Mouse (Mus musculus) cerebellum, adult 18-20 months (tissue): Measurements from ENCODE around the gene Sfta2.

Experiments
- DNase-seq, 2 experiments: peaks; one replicate each; pipeline ENCODE4 v3.0.0; 2021

Gene Sfta2

GRCm38 (mm10) chr17:35601249-35601648, at the start of gene Sfta2:
TSS of gene Sfta2 (plus strand) at chr17:35601549.
- DNase-seq, result no peak

DNA sequence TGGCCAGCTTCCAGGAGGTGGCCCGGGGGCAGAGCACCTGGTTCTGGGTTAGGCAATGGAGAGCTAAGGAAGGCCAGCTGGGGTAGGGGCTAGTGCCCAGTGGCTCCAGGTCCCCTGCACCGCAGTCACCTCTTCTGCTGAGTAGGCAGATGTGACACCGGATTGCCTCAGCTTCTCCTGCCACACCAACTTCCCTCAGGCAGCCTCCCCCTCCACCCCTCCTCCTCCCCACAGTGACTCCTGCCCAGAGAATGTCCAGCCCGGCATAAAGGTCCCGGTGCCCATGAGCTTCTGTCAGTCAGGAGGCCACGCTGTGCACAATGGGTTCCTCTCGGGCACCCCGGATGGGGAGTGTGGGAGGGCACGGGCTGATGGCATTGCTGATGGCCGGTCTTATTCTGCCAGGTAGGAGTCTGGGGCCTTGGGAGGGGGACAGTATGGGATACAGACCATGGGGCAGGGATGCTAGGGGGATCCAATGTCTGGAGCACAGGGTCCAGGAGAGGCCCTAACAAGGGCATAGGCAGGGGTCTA, 49.4 kb upstream of the Sfta2 start, which contains the start of gene Cdsn:
TSS of gene Cdsn (plus strand) at position 248 of the 534 bp plus-strand sequence.
- DNase-seq, result no peak

DNA sequence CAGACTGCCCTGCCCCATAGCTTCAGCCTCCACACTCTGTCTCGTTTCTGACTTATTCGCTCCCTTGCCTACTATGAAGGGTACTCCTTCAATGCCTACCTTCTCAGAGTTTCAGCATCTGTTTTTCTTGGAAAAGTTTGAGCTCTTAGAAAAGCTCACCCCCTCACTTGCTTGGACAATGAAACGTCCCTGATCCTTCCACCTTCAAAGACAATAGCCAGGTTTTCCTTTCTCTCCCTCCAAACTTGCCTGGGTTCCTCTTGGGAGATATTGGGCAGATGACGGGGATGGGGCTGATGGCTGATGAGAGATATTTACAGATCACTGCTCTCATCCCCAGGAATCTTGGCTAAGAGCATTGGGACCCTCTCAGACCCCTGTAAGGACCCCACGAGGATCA, 47.0 kb upstream of the Sfta2 start:
- DNase-seq, result no peak

- no peak for DNase-seq
Observed at GRCm38 (mm10) chr17:35554761-35555397, 46.5 kb upstream of the Sfta2 start.

DNA sequence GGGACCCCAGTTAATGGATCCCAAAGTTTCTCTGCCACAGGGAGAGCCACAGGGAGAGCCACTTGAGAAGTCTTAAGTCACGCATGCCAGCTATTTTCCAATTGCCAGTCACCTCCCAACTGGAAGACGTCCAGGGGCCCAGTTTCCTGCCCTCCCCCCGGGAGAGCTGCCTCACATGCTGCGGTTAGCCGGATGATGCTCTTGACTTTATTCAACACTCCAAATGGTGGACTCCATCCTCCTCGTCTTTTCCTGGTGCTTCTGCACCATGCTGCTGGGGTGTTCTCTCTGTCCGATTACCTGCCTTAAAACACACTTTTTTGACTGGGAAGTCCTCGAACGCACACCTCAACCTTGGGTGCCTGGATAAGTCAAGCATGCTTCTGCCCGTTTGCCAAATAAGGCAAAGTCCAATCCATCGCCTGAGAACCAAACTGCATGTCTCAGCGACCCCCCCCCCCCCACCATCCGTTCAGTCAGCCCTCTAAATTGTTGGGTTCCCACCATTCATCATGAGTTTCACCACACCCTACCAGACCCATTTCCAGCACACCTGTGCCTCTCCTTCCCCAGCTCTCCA, 45.1 kb upstream of the Sfta2 start:
- DNase-seq, result no peak

- DNase-seq, result peak in 1 of 2 experiments; percentile 38
Observed at GRCm38 (mm10) chr17:35556812-35557211, 44.5 kb upstream of the Sfta2 start.

- DNase-seq, result no peak
Observed at GRCm38 (mm10) chr17:35557351-35557750, 44.0 kb upstream of the Sfta2 start.

GRCm38 (mm10) chr17:35558216-35558615, 43.1 kb upstream of the Sfta2 start:
- DNase-seq, result no peak

- no peak for DNase-seq
Observed at GRCm38 (mm10) chr17:35567150-35567549, 34.2 kb upstream of the Sfta2 start, which contains the start of gene 2300002M23Rik. TSS of gene 2300002M23Rik (plus strand) at chr17:35567450.

DNA sequence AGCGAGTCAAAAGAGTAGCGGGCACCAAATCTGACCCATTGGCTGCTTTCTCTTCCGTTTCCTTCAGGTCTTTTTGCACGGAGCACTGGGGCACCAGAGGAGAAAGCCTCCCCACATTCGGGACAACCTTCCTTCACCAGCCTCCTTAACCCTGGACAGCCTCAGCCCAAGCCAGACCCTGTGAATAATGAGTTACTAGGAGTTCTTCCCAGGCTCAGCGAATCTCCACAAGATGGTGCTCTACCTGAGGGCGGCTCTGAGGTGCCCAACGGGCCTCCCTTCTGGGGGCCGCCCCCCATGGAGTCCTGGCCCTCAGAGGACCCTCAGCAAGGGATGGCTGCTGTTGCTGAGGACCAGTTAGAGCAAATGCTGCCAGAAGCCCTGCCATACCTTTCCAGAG, 33.6 kb upstream of the Sfta2 start:
- no peak for DNase-seq

DNA sequence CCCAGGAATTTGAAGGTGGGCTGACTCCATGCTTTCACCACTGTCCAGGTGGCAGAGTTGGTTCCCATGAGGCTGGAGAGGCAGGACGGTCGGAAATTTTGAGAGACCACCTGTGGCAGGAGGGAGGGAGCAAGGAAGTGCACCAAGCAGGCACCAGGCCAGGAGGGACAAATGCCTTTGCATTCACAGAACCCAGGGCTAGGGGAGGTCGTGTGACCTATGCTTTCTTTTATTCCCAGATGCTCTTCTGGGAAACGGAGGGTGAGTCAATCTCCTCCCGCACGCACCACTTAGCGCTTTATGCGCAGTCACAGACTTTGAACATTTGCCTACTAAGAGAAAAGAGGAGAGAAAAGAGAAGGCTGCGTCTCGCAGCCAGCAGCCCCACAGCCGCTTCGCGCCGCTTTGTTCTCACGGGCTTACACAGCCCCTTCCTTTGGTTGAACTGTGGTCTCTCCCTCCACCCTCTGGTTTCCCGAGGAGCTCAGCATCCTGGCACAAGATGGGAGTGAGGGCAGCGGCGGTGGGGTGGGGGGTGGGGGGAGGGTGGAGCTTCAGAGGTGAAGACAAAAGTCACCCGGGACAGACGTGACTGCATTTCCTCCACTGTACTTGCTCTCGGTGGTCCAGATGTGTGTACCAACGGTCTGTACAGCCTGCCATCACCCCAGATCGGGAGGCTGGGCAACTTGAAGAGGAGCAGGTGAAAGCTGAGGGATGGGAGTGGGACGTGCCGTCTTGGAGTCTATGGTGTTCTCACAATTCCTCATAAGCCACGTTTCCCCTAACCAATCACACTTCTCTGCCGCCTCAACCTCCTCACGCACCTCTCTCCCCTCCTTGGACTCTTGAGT, 32.0 kb upstream of the Sfta2 start:
- DNase-seq, result no peak

GRCm38 (mm10) chr17:35570836-35571235, 30.5 kb upstream of the Sfta2 start:
- DNase-seq, result no peak

DNA sequence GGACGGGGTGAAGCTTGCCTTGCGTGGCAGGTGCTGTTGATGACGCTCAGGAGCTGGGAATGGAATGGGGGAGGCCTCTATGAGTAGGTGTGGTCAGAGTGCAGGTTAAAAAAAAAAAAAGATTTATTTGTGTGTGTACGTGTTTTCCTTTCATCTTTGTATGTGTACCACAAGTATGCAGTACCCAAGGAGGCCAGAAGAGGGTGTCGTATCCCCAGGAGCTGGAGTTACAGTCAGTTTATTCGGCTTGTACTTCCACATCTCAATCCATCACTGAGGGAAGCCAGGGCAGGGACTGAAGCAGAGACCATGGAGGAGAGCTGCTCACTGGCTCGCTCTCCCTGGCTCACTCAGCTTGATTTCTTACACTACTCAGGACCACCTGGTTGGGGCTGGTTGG, 29.9 kb upstream of the Sfta2 start:
- no peak for DNase-seq

- DNase-seq, result peak; percentile 70 to 79
Observed at GRCm38 (mm10) chr17:35578211-35578610, 23.1 kb upstream of the Sfta2 start.

DNA sequence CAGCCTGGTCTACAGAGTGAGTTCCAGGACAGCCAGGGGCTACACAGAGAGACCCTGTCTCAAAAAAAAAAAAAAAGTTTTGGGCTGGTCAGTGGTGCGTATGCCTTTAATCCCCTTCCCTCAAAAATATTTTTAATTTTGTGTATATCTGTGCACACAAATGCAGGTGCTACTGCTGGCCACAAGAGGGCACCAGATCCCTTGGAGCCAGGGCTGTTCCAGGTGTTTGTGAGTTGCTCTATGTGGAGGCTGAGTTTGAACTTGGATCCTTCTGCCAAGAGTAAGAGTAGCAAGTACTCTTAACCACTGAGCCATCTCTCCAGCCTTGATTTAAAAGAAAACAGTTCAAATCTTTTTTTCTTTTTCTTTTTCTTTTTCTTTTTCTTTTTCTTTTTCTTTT, 18.4 kb upstream of the Sfta2 start:
- DNase-seq, result no peak

GRCm38 (mm10) chr17:35584330-35584937, 16.9 kb upstream of the Sfta2 start:
- DNase-seq, result peak; percentile 75 to 80

DNA sequence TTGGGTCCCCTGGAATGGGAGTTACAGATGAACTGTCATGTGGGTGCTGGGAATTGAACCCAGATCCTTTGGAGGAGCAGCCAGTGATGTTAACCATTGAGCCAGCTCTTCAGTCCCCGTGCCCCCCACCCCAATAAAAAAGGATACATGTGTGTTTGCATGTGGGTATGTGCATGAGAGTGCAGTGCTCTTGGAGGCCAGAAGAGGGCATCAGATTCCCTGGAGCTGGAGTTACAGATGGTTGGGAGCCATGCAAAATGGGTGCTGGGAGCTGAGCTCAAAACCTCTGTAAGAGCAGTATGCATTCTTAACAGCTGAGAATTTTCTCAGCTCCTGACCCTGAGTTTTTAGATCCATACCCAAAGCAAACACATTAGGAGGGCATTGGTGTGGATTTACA, 14.1 kb upstream of the Sfta2 start:
- DNase-seq, result no peak

DNA sequence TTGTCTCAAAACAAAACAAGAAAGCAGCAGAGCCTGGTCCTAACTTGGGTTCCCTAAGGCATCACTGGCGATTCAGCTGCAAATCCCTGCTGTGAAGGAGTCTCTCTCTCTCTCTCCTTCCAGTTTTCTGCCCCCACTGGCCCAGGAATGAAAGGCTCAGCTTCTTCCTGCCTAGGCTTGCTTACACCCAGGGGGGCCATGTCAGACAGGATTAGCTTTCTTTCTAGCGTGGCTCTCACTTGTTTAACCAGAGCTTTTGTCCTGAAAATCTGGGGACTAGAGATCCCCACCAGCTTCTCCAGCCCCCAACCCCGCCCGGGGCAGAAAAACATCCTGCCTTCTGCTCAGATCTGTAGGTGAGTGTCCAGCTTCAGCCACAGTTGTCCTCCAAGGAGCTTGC, 13.0 kb upstream of the Sfta2 start:
- DNase-seq, result no peak

- peak; percentile 66 to 73 for DNase-seq
Observed at GRCm38 (mm10) chr17:35590410-35591218, 10.7 kb upstream of the Sfta2 start.

DNA sequence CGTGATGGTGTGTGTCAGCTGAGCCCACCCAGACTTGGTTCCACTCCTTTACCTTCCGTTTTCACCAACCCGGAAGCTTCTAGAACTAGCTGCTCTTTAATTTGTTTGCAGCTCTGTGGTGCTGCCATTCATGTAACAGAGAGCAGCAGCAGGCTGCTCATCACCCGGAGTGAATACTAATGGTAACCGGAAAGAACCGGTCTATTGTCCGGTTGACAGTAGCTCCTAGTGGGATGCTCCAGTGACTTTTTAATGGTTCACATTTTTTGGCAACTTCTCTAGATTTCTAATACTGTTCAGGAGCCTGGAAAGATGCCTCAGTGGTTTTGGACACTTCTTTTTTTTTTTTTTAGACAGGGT, 10.2 kb upstream of the Sfta2 start:
- DNase-seq, result no peak

GRCm38 (mm10) chr17:35591731-35592130, 9.6 kb upstream of the Sfta2 start:
- DNase-seq, result no peak

- DNase-seq, result no peak
Observed at GRCm38 (mm10) chr17:35592131-35592530, 9.2 kb upstream of the Sfta2 start.
